Mouse (Mus musculus): ENCODE data around the gene Mymk.

The Mymk gene

DNA sequence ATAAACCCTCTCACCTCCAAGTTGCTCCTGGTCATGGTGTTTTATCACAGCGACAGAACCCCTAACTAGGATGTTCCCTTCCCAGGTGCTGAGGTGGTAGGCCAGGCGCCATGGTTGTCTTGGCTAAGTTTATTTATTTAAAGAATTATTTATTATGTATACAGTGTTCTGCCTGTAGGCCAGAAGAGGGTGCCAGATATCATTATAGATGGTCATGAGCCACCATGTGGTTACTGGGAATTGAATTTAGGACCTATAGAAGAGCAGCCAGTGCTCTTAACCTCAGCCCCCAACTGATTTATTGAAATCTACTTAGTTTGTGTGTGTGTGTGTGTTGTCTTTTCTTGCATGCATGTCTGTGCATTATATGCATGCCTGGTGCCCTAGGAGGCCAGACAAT is 39.6 kb downstream of the Mymk start:
- DNase-seq (ENCODE audit: low read depth), result peak; percentile 40

DNA sequence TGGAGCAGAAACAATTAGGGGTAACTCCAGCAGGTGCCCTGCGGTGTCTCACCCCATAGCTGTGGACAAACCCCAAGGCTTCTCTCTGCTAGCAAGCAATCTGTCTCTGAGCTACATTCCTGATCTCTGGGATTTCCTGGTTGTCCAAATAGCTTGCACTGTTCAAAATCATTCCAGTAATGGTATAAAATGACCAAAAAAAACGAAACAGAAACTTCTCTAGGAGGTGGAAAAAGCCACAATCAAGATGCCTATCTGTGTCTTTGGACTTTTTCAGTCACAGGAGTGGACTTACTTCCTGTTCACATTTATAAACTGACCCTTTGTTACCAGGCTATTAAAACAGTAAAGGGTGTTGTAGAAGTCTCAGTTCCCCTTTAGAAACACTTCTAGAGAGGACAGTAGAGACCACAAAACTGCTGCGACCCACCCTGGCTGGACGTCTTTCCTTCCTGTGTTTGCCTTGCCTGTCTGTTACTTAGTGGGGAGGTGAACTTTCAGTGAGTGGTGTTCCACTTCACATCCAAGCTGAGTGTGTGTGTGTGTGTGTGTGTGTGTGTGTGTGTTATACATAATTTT is 43.5 kb downstream of the Mymk start:
- DNase-seq (ENCODE audit: low read depth), result no peak

DNA sequence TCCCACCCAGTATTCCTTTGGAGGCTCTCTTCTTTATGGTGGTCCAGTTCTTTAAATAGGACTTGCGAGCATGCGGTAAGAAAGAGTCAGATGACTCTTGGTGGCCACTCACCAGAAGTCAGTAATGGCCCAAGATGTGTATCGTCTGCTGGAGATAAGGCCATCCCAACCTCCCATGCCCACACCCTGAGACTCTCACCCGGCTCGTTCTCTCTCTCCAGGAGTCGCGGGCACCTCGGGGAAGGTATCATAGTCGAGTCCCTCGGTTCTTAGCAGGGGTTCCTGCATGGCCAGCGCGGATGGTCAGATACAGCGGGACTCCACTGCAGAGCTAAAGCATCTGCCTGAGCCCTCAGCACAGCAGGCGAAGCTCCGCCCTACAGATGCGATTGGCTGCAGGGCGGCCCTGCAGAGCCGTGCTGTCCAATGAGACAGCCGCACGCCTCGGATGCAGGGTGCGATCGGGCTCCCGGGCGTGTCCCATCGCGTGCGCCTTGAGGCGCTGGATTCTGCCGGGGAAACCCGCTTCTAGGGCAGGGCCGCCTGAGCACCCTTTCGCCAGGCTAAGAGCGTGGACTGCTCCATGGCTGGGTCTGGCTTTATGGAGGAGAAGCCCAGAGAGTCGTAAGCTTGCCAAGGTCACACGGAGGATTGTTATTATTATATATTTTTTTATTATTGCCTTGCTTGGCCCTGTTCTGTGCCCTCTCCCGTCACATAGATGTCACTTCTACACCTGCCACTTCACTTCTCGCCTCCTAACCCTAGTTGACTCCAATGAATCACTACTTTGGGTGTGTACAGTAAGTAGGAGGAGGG is 44.2 kb downstream of the Mymk start, which contains the start of gene Slc2a6:
TSS of gene Slc2a6 (minus strand) at position 381 of the 819 bp plus-strand sequence.
- peak; percentile 87 for DNase-seq (ENCODE audit: low read depth)

DNA sequence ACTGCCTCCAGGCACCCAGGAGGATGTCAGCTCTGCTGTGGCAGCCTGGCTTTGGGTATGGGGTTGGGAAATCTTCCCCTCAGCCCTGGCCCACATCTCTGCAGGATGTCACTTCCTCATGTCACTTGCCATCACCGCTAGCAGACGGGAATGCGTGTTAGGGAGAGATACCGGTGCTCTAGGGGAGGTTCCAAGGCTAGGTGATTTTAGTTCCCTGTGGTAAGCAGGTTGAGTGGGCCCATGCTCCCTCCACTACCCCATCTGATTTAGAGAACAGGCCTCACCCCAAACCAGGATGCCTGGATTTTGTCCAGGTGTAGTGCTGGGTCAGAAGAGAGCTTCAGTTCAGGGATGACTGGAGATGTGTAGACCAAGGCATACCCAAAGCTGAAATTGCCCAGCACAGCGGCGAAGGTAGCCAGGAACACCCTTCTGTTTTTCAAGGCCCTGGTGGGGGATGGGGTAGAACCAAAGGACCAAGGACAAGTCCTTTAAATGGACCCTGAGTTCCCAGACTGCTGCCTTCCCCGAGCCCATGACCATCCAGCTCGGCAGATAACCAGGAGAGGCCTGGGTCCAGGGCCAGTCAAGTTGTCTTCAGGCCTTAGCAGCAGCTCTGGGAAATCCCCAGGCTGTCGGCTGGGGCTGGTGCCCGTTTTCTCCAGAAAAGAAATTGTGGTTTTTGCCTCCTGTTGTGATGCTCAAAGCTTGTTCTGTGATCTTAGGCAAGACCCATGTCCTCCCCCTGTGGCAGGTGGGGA is 44.9 kb downstream of the Mymk start:
- DNase-seq (ENCODE audit: low read depth), result no peak

DNA sequence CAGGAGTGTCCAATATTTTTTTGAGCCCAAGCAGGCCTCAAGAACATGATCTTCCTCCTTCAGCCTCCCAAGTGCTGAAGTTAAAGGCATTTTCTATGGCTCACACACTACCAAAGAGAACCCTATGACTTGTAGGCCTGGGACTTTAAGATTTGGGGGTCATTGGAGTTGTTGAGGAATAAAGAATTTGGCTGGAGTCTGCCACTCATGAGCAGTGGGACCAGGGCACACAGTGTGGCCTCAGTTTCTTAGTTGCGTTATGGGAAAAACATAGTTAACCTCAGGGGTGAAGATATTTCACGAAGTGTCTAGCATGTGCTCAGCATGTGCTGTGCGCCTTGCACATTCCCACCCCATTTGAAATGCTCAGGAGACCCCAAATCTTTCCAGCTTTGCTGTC is 45.6 kb downstream of the Mymk start:
- no peak for DNase-seq (ENCODE audit: low read depth)

DNA sequence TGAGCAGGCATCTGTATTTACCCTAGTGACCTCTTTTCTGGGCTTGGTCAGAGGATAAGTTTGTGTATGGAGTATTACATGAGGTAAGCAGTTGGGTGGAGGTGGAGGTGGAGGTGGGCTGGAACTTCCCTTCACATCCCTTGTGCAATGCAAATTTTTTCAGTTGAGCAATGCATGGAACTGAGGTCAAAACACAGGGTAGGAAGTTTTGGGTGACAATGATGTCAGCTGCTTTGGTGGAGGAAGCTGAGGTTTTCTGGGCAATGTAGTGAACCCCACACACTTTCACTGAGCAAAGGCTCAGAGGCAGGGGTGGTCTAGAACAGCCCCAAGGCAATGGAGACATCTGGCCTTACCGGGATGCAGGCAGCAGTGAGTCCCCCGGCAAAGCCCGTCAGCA is 46.4 kb downstream of the Mymk start:
- no peak for DNase-seq (ENCODE audit: low read depth)

DNA sequence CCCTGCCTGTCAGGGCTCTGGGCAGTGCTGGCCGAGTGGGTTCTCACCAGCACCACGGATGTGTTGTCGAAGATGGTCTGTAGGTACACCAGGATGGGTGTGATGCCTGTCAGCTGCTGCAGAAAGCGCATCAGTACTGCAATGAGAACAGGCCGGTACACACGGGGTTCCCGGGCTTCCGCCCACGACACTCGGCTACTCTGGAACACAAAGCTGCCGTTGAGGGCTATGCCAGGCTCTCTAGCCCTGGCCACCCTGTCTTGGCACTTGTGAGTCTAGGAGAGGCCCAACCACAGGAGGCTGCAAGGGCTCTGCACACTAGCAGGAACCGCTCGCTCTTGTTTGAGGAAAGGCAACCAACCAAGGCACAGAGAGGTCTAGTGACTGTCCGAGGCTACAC is 47.8 kb downstream of the Mymk start:
- no peak for DNase-seq (ENCODE audit: low read depth)

DNA sequence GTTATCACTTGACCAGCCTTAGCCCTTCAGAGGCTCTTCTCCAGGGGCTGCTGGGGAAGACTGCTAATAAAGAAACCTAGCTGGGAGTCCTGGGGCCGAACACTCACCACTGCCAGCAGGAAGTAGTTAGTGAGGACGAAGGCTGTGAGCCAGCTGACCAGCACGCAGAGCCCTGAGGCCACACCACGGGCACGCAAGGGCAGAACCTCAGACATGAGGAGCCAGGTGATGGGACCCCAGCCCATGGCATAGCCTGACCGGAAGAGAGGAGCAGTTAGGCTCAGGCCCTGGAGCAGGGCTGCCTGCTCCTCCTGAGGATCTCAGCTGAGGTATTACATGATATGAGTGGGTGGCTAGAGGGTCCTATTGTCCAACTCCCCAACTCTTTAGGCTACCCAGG is 49.4 kb downstream of the Mymk start:
- DNase-seq (ENCODE audit: low read depth), result no peak

DNA sequence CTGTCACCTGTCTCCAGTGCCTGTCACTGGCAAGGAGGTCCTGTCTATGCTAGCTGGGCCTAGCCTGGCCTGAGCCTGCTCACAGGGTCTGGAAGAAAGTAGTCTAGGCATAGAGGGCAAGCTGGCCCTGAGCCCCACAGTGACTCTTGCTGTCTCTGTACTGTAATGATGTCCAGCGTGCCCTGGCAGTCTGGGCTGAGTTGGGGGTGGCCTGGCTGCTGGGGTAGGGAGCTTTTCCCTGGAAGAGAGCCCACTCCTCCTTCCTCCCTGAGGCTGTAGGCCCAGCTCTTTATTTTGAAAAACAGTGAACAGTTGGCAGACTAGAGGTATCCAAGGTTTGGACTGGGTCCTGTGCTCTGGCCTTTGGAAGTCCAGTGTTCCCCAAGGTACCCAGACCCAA is 50.9 kb downstream of the Mymk start:
- no peak for DNase-seq (ENCODE audit: low read depth)

DNA sequence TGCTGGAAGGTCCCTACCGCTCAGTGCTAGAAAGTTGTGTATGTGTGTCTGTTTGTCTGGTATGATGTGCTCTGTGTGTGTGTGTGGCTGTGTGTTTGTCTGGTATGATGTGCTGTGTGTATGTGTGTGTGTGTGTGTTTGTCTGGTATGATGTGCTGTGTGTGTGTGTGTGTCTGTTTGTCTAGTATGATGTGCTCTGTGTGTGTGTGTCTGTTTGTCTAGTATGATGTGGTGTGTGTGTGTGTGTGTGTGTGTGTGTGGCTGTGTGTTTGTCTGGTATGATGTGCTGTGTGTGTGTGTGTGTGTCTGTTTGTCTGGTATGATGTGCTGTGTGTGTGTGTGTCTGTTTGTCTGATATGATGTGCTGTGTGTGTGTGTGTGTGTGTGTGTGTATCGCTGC is 52.4 kb downstream of the Mymk start:
- no peak for DNase-seq (ENCODE audit: low read depth)

DNA sequence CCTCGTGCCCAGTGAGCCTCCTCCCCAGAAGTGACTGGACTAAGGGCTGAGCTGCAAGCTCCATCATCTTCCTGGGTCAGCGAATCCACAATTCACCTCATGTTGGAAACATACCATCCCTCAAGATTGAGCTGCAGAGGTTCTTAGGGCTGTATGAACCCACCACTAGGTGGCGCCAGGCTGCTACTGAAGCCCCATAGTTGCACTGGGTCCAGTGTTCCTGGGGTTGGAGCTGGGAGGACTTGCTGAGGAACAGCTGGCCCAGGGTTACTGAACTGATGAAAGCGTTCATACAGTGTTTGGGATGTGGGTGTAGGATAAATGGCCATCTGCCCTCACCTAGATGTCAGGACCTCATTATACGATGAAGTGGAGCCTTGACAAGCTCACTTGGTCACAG is 54.2 kb downstream of the Mymk start:
- DNase-seq (ENCODE audit: low read depth), result peak; percentile 86
